Mouse (Mus musculus): ENCODE results near the gene Krtap4-13. TPM values are rescaled to one million over a fixed set of nuclear protein-coding genes. Genes with fewer than 3 reads are reported as not detected.

Krtap4-13 gene
- polyA plus RNA-seq (2012; rRNA removed): not detected in 2 replicates

GRCm38 (mm10) chr11:99809792-99810191 is at the start of gene Krtap4-13:
Gene Krtap4-13 (minus strand): TSS chr11:99809892.

GRCm38 (mm10) chr11:99857617-99858016 is 47.9 kb upstream of the Krtap4-13 start, which contains the start of gene Gm11568:
Gene Gm11568 (plus strand): TSS chr11:99857917.

GRCm38 (mm10) chr11:99851508-99851907 is 41.8 kb upstream of the Krtap4-13 start, which contains the start of gene Krtap4-16:
Gene Krtap4-16 (minus strand): TSS chr11:99851608.

GRCm38 (mm10) chr11:99837966-99838365 is 28.3 kb upstream of the Krtap4-13 start, which contains the start of gene 2300003K06Rik:
Gene 2300003K06Rik (minus strand): TSS chr11:99838066.

GRCm38 (mm10) chr11:99815566-99815965 is 5.9 kb upstream of the Krtap4-13 start, which contains the start of gene Gm11564:
Gene Gm11564 (minus strand): TSS chr11:99815666.

GRCm38 (mm10) chr11:99804346-99804745 is 5.3 kb downstream of the Krtap4-13 start, which contains the start of gene Gm11554:
Gene Gm11554 (minus strand): TSS chr11:99804446.

GRCm38 (mm10) chr11:99798832-99799231 is 10.9 kb downstream of the Krtap4-13 start, which contains the start of gene Gm11569:
Gene Gm11569 (minus strand): TSS chr11:99798932.

DNA sequence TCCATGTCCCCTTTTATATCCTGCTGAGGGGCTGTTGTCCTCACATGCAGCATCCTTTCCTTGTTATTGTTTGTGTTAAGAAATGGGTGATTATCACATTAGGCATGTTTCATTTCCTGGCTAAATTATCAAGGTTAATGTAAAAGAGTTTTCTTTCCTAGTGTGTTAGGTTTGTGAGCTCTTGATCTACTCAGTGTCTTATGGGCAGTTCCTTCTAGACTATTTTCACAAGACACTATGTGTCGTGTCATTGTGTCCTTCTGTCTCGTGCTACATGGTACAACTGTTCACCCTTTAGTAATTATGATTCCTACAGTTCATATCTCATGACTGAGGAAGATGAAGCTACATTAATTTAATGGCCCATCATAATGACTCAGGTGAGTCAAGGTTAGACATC is 16.3 kb downstream of the Krtap4-13 start, which contains the start of gene Gm11596:
TSS of gene Gm11596 (minus strand) at position 101 of the 400 bp plus-strand sequence.

DNA sequence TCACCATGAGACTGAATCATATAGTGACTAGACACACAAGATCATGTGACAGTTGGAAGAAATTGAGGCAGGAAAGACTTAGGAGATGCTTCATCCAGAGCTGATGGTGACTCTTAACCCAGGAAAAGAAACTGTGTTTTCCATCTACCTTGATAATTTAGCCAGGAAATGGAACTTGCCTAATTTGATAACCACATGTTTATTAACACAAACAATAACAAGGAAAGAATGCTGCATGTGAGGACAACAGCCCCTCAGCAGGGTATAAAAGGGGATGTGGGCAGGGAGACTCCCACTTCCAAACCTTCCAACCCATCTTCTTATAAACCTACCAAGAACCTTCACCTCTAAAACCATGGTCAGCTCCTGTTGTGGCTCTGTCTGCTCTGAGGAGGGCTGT is 24.8 kb downstream of the Krtap4-13 start, which contains the start of gene Krtap4-9:
TSS of gene Krtap4-9 (plus strand) at position 301 of the 400 bp plus-strand sequence.

GRCm38 (mm10) chr11:99780604-99781003 is 29.1 kb downstream of the Krtap4-13 start, which contains the start of gene Krtap4-8:
Gene Krtap4-8 (minus strand): TSS chr11:99780704.

GRCm38 (mm10) chr11:99772813-99773212 is 36.9 kb downstream of the Krtap4-13 start, which contains the start of gene Gm11595:
Gene Gm11595 (minus strand): TSS chr11:99772913.

Other genes starting within 250 kb of the Krtap4-13 start
- not detected in 2 replicates for gene Krtap3-1, start 243.3 kb downstream of the Krtap4-13 start, polyA plus RNA-seq (2012; rRNA removed)
- not detected in 2 replicates for gene Krtap1-5, start 228.9 kb downstream of the Krtap4-13 start, polyA plus RNA-seq (2012; rRNA removed)
- gene Krtap1-4, start 226.2 kb downstream of the Krtap4-13 start, polyA plus RNA-seq (2012; rRNA removed): not detected in 2 replicates
- not detected in 2 replicates for gene Krtap1-3, start 218.6 kb downstream of the Krtap4-13 start, polyA plus RNA-seq (2012; rRNA removed)
- gene Krtap9-3, start 211.8 kb downstream of the Krtap4-13 start, polyA plus RNA-seq (2012; rRNA removed): not detected in 2 replicates
- not detected in 2 replicates for gene Gm11938, start 206.6 kb downstream of the Krtap4-13 start, polyA plus RNA-seq (2012; rRNA removed)
- gene Gm11937, start 199.7 kb downstream of the Krtap4-13 start, polyA plus RNA-seq (2012; rRNA removed): not detected in 2 replicates
- gene Krtap2-4, start 195.0 kb downstream of the Krtap4-13 start, polyA plus RNA-seq (2012; rRNA removed): not detected in 2 replicates
- gene Gm11562, start 189.5 kb downstream of the Krtap4-13 start, polyA plus RNA-seq (2012; rRNA removed): not detected in 2 replicates
- gene Krtap4-1, start 181.7 kb downstream of the Krtap4-13 start, polyA plus RNA-seq (2012; rRNA removed): not detected in 2 replicates
- gene Krtap4-2, start 174.8 kb downstream of the Krtap4-13 start, polyA plus RNA-seq (2012; rRNA removed): not detected in 2 replicates
- not detected in 2 replicates for gene Krtap4-7, start 165.8 kb downstream of the Krtap4-13 start, polyA plus RNA-seq (2012; rRNA removed)
- gene Gm11555, start 159.7 kb downstream of the Krtap4-13 start, polyA plus RNA-seq (2012; rRNA removed): not detected in 2 replicates
- gene Gm11563, start 150.9 kb downstream of the Krtap4-13 start, polyA plus RNA-seq (2012; rRNA removed): not detected in 2 replicates
- gene Krtap4-6, start 143.9 kb downstream of the Krtap4-13 start, polyA plus RNA-seq (2012; rRNA removed): not detected in 2 replicates
- gene Gm14190, start 119.2 kb downstream of the Krtap4-13 start, polyA plus RNA-seq (2012; rRNA removed): not detected in 2 replicates
- gene Gm14180, start 75.6 kb downstream of the Krtap4-13 start, polyA plus RNA-seq (2012; rRNA removed): not detected in 2 replicates
- gene Gm11595, start 37.0 kb downstream of the Krtap4-13 start, polyA plus RNA-seq (2012; rRNA removed): not detected in 2 replicates
- gene Krtap4-8, start 29.2 kb downstream of the Krtap4-13 start, polyA plus RNA-seq (2012; rRNA removed): not detected in 2 replicates
- gene Krtap4-9, start 24.7 kb downstream of the Krtap4-13 start, polyA plus RNA-seq (2012; rRNA removed): not detected in 2 replicates
- gene Gm11596, start 16.4 kb downstream of the Krtap4-13 start, polyA plus RNA-seq (2012; rRNA removed): not detected in 2 replicates
- gene Gm11569, start 11.0 kb downstream of the Krtap4-13 start, polyA plus RNA-seq (2012; rRNA removed): not detected in 2 replicates
- gene Gm11554, start 5.4 kb downstream of the Krtap4-13 start, polyA plus RNA-seq (2012; rRNA removed): not detected in 2 replicates
- gene Gm11564, start 5.8 kb upstream of the Krtap4-13 start, polyA plus RNA-seq (2012; rRNA removed): not detected in 2 replicates
- gene 2300003K06Rik, start 28.2 kb upstream of the Krtap4-13 start, polyA plus RNA-seq (2012; rRNA removed): not detected in 2 replicates
- not detected in 2 replicates for gene Krtap4-16, start 41.7 kb upstream of the Krtap4-13 start, polyA plus RNA-seq (2012; rRNA removed)
- not detected in 2 replicates for gene Gm11568, start 48.0 kb upstream of the Krtap4-13 start, polyA plus RNA-seq (2012; rRNA removed)
- gene Gm11559, start 54.6 kb upstream of the Krtap4-13 start, polyA plus RNA-seq (2012; rRNA removed): not detected in 2 replicates
- gene Krtap9-1, start 63.5 kb upstream of the Krtap4-13 start, polyA plus RNA-seq (2012; rRNA removed): not detected in 2 replicates
- not detected in 2 replicates for gene Gm11567, start 69.3 kb upstream of the Krtap4-13 start, polyA plus RNA-seq (2012; rRNA removed)
- not detected in 2 replicates for gene Krtap31-1, start 98.0 kb upstream of the Krtap4-13 start, polyA plus RNA-seq (2012; rRNA removed)
- not detected in 2 replicates for gene Gm11565, start 104.9 kb upstream of the Krtap4-13 start, polyA plus RNA-seq (2012; rRNA removed)
- not detected in 2 replicates for gene Krtap31-2, start 126.4 kb upstream of the Krtap4-13 start, polyA plus RNA-seq (2012; rRNA removed)
- not detected in 2 replicates for gene Krtap9-5, start 138.6 kb upstream of the Krtap4-13 start, polyA plus RNA-seq (2012; rRNA removed)
- gene Krtap29-1, start 169.2 kb upstream of the Krtap4-13 start, polyA plus RNA-seq (2012; rRNA removed): not detected in 2 replicates
- not detected in 2 replicates for gene Krtap16-1, start 176.7 kb upstream of the Krtap4-13 start, polyA plus RNA-seq (2012; rRNA removed)
- not detected in 2 replicates for gene Krtap17-1, start 184.1 kb upstream of the Krtap4-13 start, polyA plus RNA-seq (2012; rRNA removed)
- not detected in 2 replicates for gene Krt33a, start 206.3 kb upstream of the Krtap4-13 start, polyA plus RNA-seq (2012; rRNA removed)
- gene Krt33b, start 220.0 kb upstream of the Krtap4-13 start, polyA plus RNA-seq (2012; rRNA removed): 0.09 TPM in 1 of 2 replicates, not detected in the other
- not detected in 2 replicates for gene Krt34, start 231.7 kb upstream of the Krtap4-13 start, polyA plus RNA-seq (2012; rRNA removed)
- gene Krt31, start 240.7 kb upstream of the Krtap4-13 start, polyA plus RNA-seq (2012; rRNA removed): not detected in 2 replicates

Measured in central nervous system, embryonic 11.5 days (tissue).